Mouse (Mus musculus) intestine, embryonic 16.5 days (tissue): ENCODE measurements at regions not wholly inside any gene's neighbourhood (a gene's known extent, or its start where the extent isn't known, plus 50 kb on each side); places are given as distances from the start of the nearest gene placed in this dataset.

Experiments
- ATAC-seq: fragments of 200-750 bp; cut with Nextera tagmentation; 2 replicates; pipeline ENCODE4 v1.8.0; 2017; ENCODE audit warnings: moderate TSS enrichment, moderate library complexity
- H3K27ac ChIP-seq: fragments of 300-500 bp; sonication (generic); 2 replicates; pipeline ENCODE4 v1.5.1; 2014; ENCODE audit warnings: mild to moderate bottlenecking, low read length
- H3K27me3 ChIP-seq: fragments of 300-500 bp; sonication (generic); replicated peaks from 2 replicates; pipeline ENCODE4 v1.6.1; 2014; ENCODE audit warnings: low read length, control low read depth, mixed read lengths; ENCODE audit not compliant: control insufficient read depth, insufficient read depth
- H3K36me3 ChIP-seq: fragments of 300-500 bp; sonication (generic); 2 replicates; pipeline ENCODE4 v1.6.1; 2014; ENCODE audit warnings: low read length, control low read depth; ENCODE audit not compliant: control insufficient read depth, insufficient read depth
- H3K4me1 ChIP-seq: fragments of 300-500 bp; sonication (generic); 2 replicates; pipeline ENCODE4 v1.6.1; 2014; ENCODE audit warnings: low read length, control low read depth, mixed read lengths; ENCODE audit not compliant: control insufficient read depth, insufficient read depth
- H3K4me2 ChIP-seq: fragments of 300-500 bp; sonication (generic); 2 replicates; pipeline ENCODE4 v1.6.1; 2014; ENCODE audit warnings: low read depth, low read length, control low read depth
- H3K4me3 ChIP-seq: fragments of 300-500 bp; sonication (generic); 2 replicates; pipeline ENCODE4 v1.5.1; 2014; ENCODE audit warnings: mild to moderate bottlenecking, low read length
- H3K9ac ChIP-seq: fragments of 300-500 bp; sonication (generic); 2 replicates; pipeline ENCODE4 v1.6.1; 2014; ENCODE audit warnings: low read depth, low read length
- H3K9me3 ChIP-seq: fragments of 300-500 bp; sonication (generic); 2 replicates; pipeline ENCODE4 v1.6.1; 2016; ENCODE audit warnings: low read length, control low read depth; ENCODE audit not compliant: control insufficient read depth
- WGBS: fragments of 180-500 bp; shearing (Covaris S2); extraction: QIAGEN DNeasy Blood & Tissue Kit; methylation state at CpG from one replicate; pipeline ENCODE4 v1.1.7; 2014; 5-methylcytosine and 5-hydroxymethylcytosine counted together

- Histone ChIP-seq H3K27ac (no peak overlapping the region), H3K4me3 (no peak overlapping the region), H3K36me3 (no peaks in the 10 kb centered on the region), H3K27me3 (no peaks in the 10 kb centered on the region), H3K4me1 (no peaks in the 10 kb centered on the region), H3K4me2 (no peak overlapping the region), H3K9me3 (no peaks in the 10 kb centered on the region), H3K9ac (no peak overlapping the region)
- 46% methylated on average over 2 of the region's 2 CpGs for WGBS
- ATAC-seq: no peak
These were observed 642.3 kb downstream of the Actrt1 start for GRCm38 (mm10) chrX:46971116-46971515.

- Histone ChIP-seq H3K9ac (no peak overlapping the region), H3K27me3 (no peaks in the 10 kb centered on the region), H3K4me2 (no peak overlapping the region), H3K4me1 (no peaks in the 10 kb centered on the region), H3K9me3 (no peaks in the 10 kb centered on the region), H3K36me3 (no peaks in the 10 kb centered on the region), H3K27ac (no peak overlapping the region), H3K4me3 (no peak overlapping the region)
- no peak for ATAC-seq
These were observed 670.2 kb downstream of the Actrt1 start for GRCm38 (mm10) chrX:46998961-46999360.

- Histone ChIP-seq H3K4me2 (no peak overlapping the region), H3K4me1 (no peaks in the 10 kb centered on the region), H3K27me3 (no peaks in the 10 kb centered on the region), H3K27ac (no peak overlapping the region), H3K9me3 (no peaks in the 10 kb centered on the region), H3K36me3 (no peaks in the 10 kb centered on the region), H3K9ac (no peak overlapping the region), H3K4me3 (no peak overlapping the region)
- 51% methylated on average over 4 of the region's 4 CpGs for WGBS
- peak; percentile 55 for ATAC-seq
These were observed 680.7 kb downstream of the Actrt1 start for GRCm38 (mm10) chrX:47009476-47009875.

- ATAC-seq: no peak
- no peak overlapping the region for H3K27ac ChIP-seq
- no peaks in the 10 kb centered on the region for H3K27me3 ChIP-seq
- H3K4me3 ChIP-seq: no peak overlapping the region
- H3K9ac ChIP-seq: no peak overlapping the region
- no peaks in the 10 kb centered on the region for H3K36me3 ChIP-seq
- WGBS: 62% methylated on average over 2 of the region's 2 CpGs
- H3K9me3 ChIP-seq: no peaks in the 10 kb centered on the region
- no peak overlapping the region for H3K4me2 ChIP-seq
- no peaks in the 10 kb centered on the region for H3K4me1 ChIP-seq
These were observed 681.3 kb downstream of the Actrt1 start for GRCm38 (mm10) chrX:47010087-47010486.

- 57% methylated on average over 5 of the region's 5 CpGs for WGBS
- Histone ChIP-seq H3K36me3 (no peaks in the 10 kb centered on the region), H3K4me3 (no peak overlapping the region), H3K4me2 (no peak overlapping the region), H3K27me3 (no peaks in the 10 kb centered on the region), H3K9me3 (no peaks in the 10 kb centered on the region), H3K27ac (no peak overlapping the region), H3K9ac (no peak overlapping the region), H3K4me1 (no peaks in the 10 kb centered on the region)
- no peak for ATAC-seq
These were observed 701.0 kb downstream of the Actrt1 start for GRCm38 (mm10) chrX:47029777-47030176.

- 78% methylated on average over 4 of the region's 4 CpGs for WGBS
- ATAC-seq: no peak
- Histone ChIP-seq H3K27me3 (no peaks in the 10 kb centered on the region), H3K9ac (no peak overlapping the region), H3K4me2 (no peak overlapping the region), H3K27ac (no peak overlapping the region), H3K9me3 (no peaks in the 10 kb centered on the region), H3K4me3 (no peak overlapping the region), H3K4me1 (no peaks in the 10 kb centered on the region), H3K36me3 (no peaks in the 10 kb centered on the region)
These were observed 739.7 kb downstream of the Actrt1 start for GRCm38 (mm10) chrX:47068476-47068875.
